Mouse (Mus musculus) thymus, adult 2 months (tissue): ENCODE measurements around the gene Usp29.

Source experiments
- CTCF ChIP-seq: fragments of 200-500 bp; IDR thresholded peaks from 2 replicates; pipeline ENCODE4 v1.5.1; 2012; ENCODE audit warnings: mild to moderate bottlenecking, control low read depth, low read length, moderate library complexity, borderline replicate concordance; ENCODE audit not compliant: control insufficient read depth, poor library complexity, insufficient read depth; ENCODE audit errors: extremely low read depth
- POLR2A ChIP-seq: fragments of 200-500 bp; IDR thresholded peaks from 2 replicates; pipeline ENCODE4 v1.6.1; 2012; ENCODE audit warnings: mild to moderate bottlenecking, low read length, control low read depth, moderate library complexity; ENCODE audit not compliant: control insufficient read depth, poor library complexity, insufficient read depth; ENCODE audit errors: extremely low read depth

GRCm38 (mm10) chr7:6900672-6901071 lies 170.3 kb downstream of the Usp29 start:
- no peak for TF ChIP-seq POLR2A
- no peak for TF ChIP-seq CTCF
